Mouse (Mus musculus) liver, postnatal 0 days (tissue): ENCODE results near the gene Nfasc. TPM values are rescaled to one million over a fixed set of nuclear protein-coding genes. Genes with fewer than 3 reads are reported as not detected.

Experiments
- ATAC-seq: fragments of 200-750 bp; cut with Nextera tagmentation; 2 replicates; pipeline ENCODE4 v1.8.0; 2017; ENCODE audit warnings: mild to moderate bottlenecking, moderate library complexity
- DNase-seq: peaks from one replicate; pipeline ENCODE4 v3.0.0-alpha.2; 2016
- H3K27ac ChIP-seq: fragments of 300-500 bp; sonication (generic); 2 replicates; pipeline ENCODE4 v1.5.1; 2014; ENCODE audit warnings: antibody characterized with exemption, moderate library complexity, mild to moderate bottlenecking, low read depth
- H3K27me3 ChIP-seq: fragments of 300-500 bp; sonication (generic); 2 replicates; pipeline ENCODE4 v1.6.1; 2014; ENCODE audit warnings: low read length, control low read depth, mixed read lengths; ENCODE audit not compliant: insufficient read depth
- H3K36me3 ChIP-seq: fragments of 300-500 bp; sonication (generic); replicated peaks from 2 replicates; pipeline ENCODE4 v1.6.1; 2014; ENCODE audit warnings: mild to moderate bottlenecking, control low read depth, low read length, moderate library complexity, mixed read lengths; ENCODE audit not compliant: insufficient read depth
- H3K4me1 ChIP-seq: fragments of 300-500 bp; sonication (generic); 2 replicates; pipeline ENCODE4 v1.6.1; 2014; ENCODE audit warnings: antibody characterized with exemption, mild to moderate bottlenecking, control low read depth; ENCODE audit not compliant: insufficient read depth
- H3K4me2 ChIP-seq: fragments of 300-500 bp; sonication (generic); 2 replicates; pipeline ENCODE4 v1.6.1; 2014; ENCODE audit warnings: low read depth, mild to moderate bottlenecking, low read length, moderate library complexity, mixed read lengths
- H3K4me3 ChIP-seq: fragments of 300-500 bp; sonication (generic); 2 replicates; pipeline ENCODE4 v1.5.1; 2014; ENCODE audit warnings: low read depth, low read length
- H3K9ac ChIP-seq: fragments of 300-500 bp; sonication (generic); replicated peaks from 2 replicates; pipeline ENCODE4 v1.6.1; 2014; ENCODE audit warnings: mild to moderate bottlenecking, moderate library complexity
- H3K9me3 ChIP-seq: fragments of 300-500 bp; sonication (generic); 2 replicates; pipeline ENCODE4 v1.6.1; 2016; ENCODE audit warnings: mild to moderate bottlenecking, control low read depth, low read length, mixed read lengths
- CTCF ChIP-seq: sonication (generic); IDR thresholded peaks from 2 replicates; pipeline ENCODE4 v1.5.1; 2016; ENCODE audit warnings: antibody characterized with exemption, low read depth
- EP300 ChIP-seq: IDR thresholded peaks from 2 replicates; pipeline ENCODE4 v1.6.1; 2016; ENCODE audit warnings: antibody characterized with exemption, low read depth, mild to moderate bottlenecking
- WGBS: fragments of 180-500 bp; shearing (Covaris S2); extraction: QIAGEN DNeasy Blood & Tissue Kit; methylation state at CpG from one replicate; pipeline ENCODE4 v1.1.7; 2014; ENCODE audit not compliant: insufficient replicate concordance; 5-methylcytosine and 5-hydroxymethylcytosine counted together
- polyA plus RNA-seq: library from polyadenylated mRNA; unstranded; fragments of >200 nt; fragmentation: Nextera tagmentation; extraction: Ambion mirVana; gene quantifications from 2 replicates; pipeline ENCODE4 v1.2.1, GENCODE M21; 2015

The Nfasc gene
- polyA plus RNA-seq, 1 experiment from 2014 or later: 0.09 TPM

- Histone ChIP-seq H3K9me3 (no peaks in the 10 kb centered on the region), H3K4me1 (no peaks in the 10 kb centered on the region), H3K4me3 (no peak overlapping the region), H3K9ac (no peak overlapping the region), H3K27ac (no peak overlapping the region), H3K4me2 (no peak overlapping the region), H3K27me3 (no peaks in the 10 kb centered on the region), H3K36me3 (no peaks in the 10 kb centered on the region)
- ATAC-seq: no peak
- no peak for DNase-seq
- no peak for TF ChIP-seq EP300
- no peak for TF ChIP-seq CTCF
- WGBS: 53% methylated on average over 7 of the region's 7 CpGs
Measured at GRCm38 (mm10) chr1:132565766-132566165, 175.8 kb downstream of the Nfasc start.

- no peaks in the 10 kb centered on the region for H3K9me3 ChIP-seq
- ATAC-seq (no peak), DNase-seq (no peak)
- H3K4me2 ChIP-seq: no peak overlapping the region
- H3K27ac ChIP-seq: no peak overlapping the region
- no peak overlapping the region for H3K9ac ChIP-seq
- WGBS: 30% methylated on average over 6 of the region's 6 CpGs
- no peak overlapping the region for H3K4me3 ChIP-seq
- no peaks in the 10 kb centered on the region for H3K36me3 ChIP-seq
- H3K4me1 ChIP-seq: no peaks in the 10 kb centered on the region
- TF ChIP-seq EP300 (no peak), CTCF (no peak)
- no peaks in the 10 kb centered on the region for H3K27me3 ChIP-seq
Measured at GRCm38 (mm10) chr1:132564946-132565345, 176.7 kb downstream of the Nfasc start.

- H3K36me3 ChIP-seq: no peaks in the 10 kb centered on the region
- 43% methylated on average over 10 of the region's 10 CpGs for WGBS
- H3K9ac ChIP-seq: no peak overlapping the region
- no peak overlapping the region for H3K4me3 ChIP-seq
- H3K4me1 ChIP-seq: 0 out of 2 replicates have a peak, but pooled peaks cover 2% of the 10 kb centered on the region
- DNase-seq: no peak
- no peak overlapping the region for H3K27ac ChIP-seq
- no peaks in the 10 kb centered on the region for H3K27me3 ChIP-seq
- TF ChIP-seq CTCF (no peak), EP300 (no peak)
- no peak for ATAC-seq
- no peak overlapping the region for H3K4me2 ChIP-seq
- no peaks in the 10 kb centered on the region for H3K9me3 ChIP-seq
Measured at GRCm38 (mm10) chr1:132562337-132562795, 179.2 kb downstream of the Nfasc start.

GRCm38 (mm10) chr1:132560907-132561700 is 180.5 kb downstream of the Nfasc start:
- Histone ChIP-seq H3K9ac (no peak overlapping the region), H3K4me1 (0 out of 2 replicates have a peak, but pooled peaks cover 2% of the 10 kb centered on the region), H3K4me2 (no peak overlapping the region), H3K36me3 (no peaks in the 10 kb centered on the region), H3K27me3 (no peaks in the 10 kb centered on the region), H3K27ac (no peak overlapping the region), H3K4me3 (no peak overlapping the region), H3K9me3 (no peaks in the 10 kb centered on the region)
- DNase-seq (no peak), ATAC-seq (no peak)
- TF ChIP-seq EP300 (no peak), CTCF (no peak)
- WGBS: 69% methylated on average over 8 of the region's 8 CpGs

GRCm38 (mm10) chr1:132559045-132559444 is 182.6 kb downstream of the Nfasc start:
- no peaks in the 10 kb centered on the region for H3K9me3 ChIP-seq
- H3K4me3 ChIP-seq: no peak overlapping the region
- no peak overlapping the region for H3K9ac ChIP-seq
- DNase-seq (no peak), ATAC-seq (no peak)
- no peaks in the 10 kb centered on the region for H3K36me3 ChIP-seq
- H3K4me2 ChIP-seq: no peak overlapping the region
- H3K4me1 ChIP-seq: 0 out of 2 replicates have a peak, but pooled peaks cover 2% of the 10 kb centered on the region
- H3K27ac ChIP-seq: no peak overlapping the region
- H3K27me3 ChIP-seq: no peaks in the 10 kb centered on the region
- WGBS: 32% methylated on average over 6 of the region's 6 CpGs
- no peak for TF ChIP-seq CTCF
- no peak for TF ChIP-seq EP300

- TF ChIP-seq CTCF (no peak), EP300 (no peak)
- Histone ChIP-seq H3K36me3 (no peaks in the 10 kb centered on the region), H3K4me1 (0 out of 2 replicates have a peak, but pooled peaks cover 2% of the 10 kb centered on the region), H3K27ac (no peak overlapping the region), H3K27me3 (no peaks in the 10 kb centered on the region), H3K9me3 (no peaks in the 10 kb centered on the region), H3K4me3 (no peak overlapping the region), H3K9ac (no peak overlapping the region), H3K4me2 (no peak overlapping the region)
- WGBS: 24% methylated on average over 9 of the region's 9 CpGs
- ATAC-seq (peak; percentile 97), DNase-seq (peak; percentile 78)
Measured at GRCm38 (mm10) chr1:132557901-132558631, 183.5 kb downstream of the Nfasc start.
